Mouse (Mus musculus): ENCODE measurements around the gene Art1. TPM values are rescaled to one million over a fixed set of nuclear protein-coding genes. Genes with fewer than 3 reads are reported as not detected.

Gene Art1
- 1.4 and 2.0 TPM in 2 replicates for polyA plus RNA-seq (2015; fragmentation: Nextera tagmentation; extraction: Ambion mirVana)

- no peak within 1 kb of the TSS for H3K4me3 ChIP-seq
- peak within 1 kb of the TSS; percentile 62 for H3K4me2 ChIP-seq
- peaks cover 12% of the 10 kb centered on the region for H3K4me1 ChIP-seq
- H3K9me3 ChIP-seq = no peaks in the 10 kb centered on the region
- no peaks in the 10 kb centered on the region for H3K27me3 ChIP-seq
- 34% methylated on average over 5 of the region's 5 CpGs for WGBS
- H3K36me3 ChIP-seq = no peaks in the 10 kb centered on the region; the same call in none of the 2 replicates
- H3K9ac ChIP-seq = no peak within 1 kb of the TSS
- no peak for ATAC-seq (ENCODE audit: insufficient number of reproducible peaks, insufficient read depth, low FRiP score, low TSS enrichment, low read depth)
- H3K27ac ChIP-seq = no peak within 1 kb of the TSS
Observed at GRCm38 (mm10) chr7:102101487-102101886, at the start of gene Art1. Gene Art1, plus strand, starts transcription at chr7:102101743.

GRCm38 (mm10) chr7:102061353-102061752 is 40.2 kb upstream of the Art1 start:
- H3K27ac ChIP-seq = no peak overlapping the region
- no peak overlapping the region for H3K4me3 ChIP-seq
- H3K4me1 ChIP-seq = peaks cover 14% of the 10 kb centered on the region
- 93% methylated on average over 3 of the region's 3 CpGs for WGBS
- H3K9ac ChIP-seq = no peak overlapping the region
- ATAC-seq (ENCODE audit: insufficient number of reproducible peaks, insufficient read depth, low FRiP score, low TSS enrichment, low read depth) = no peak
- H3K36me3 ChIP-seq = peaks cover 37% of the 10 kb centered on the region
- no peaks in the 10 kb centered on the region for H3K27me3 ChIP-seq
- H3K9me3 ChIP-seq = no peaks in the 10 kb centered on the region
- no peak overlapping the region for H3K4me2 ChIP-seq

- no peak overlapping the region for H3K9ac ChIP-seq
- no peaks in the 10 kb centered on the region for H3K9me3 ChIP-seq
- H3K36me3 ChIP-seq = peaks cover 29% of the 10 kb centered on the region
- no peaks in the 10 kb centered on the region for H3K27me3 ChIP-seq
- ATAC-seq (ENCODE audit: insufficient number of reproducible peaks, insufficient read depth, low FRiP score, low TSS enrichment, low read depth) = no peak
- H3K4me1 ChIP-seq = peaks cover 20% of the 10 kb centered on the region
- no peak overlapping the region for H3K27ac ChIP-seq
- H3K4me3 ChIP-seq = no peak overlapping the region
- H3K4me2 ChIP-seq = no peak overlapping the region
- 95% methylated on average over 1 of the region's 1 CpGs for WGBS
Observed at GRCm38 (mm10) chr7:102062203-102062602, 39.3 kb upstream of the Art1 start.

GRCm38 (mm10) chr7:102063891-102064290 is 37.7 kb upstream of the Art1 start:
- Histone ChIP-seq H3K4me3 (peak overlapping the region; percentile 74), H3K9me3 (no peaks in the 10 kb centered on the region), H3K4me1 (peaks cover 23% of the 10 kb centered on the region), H3K27ac (no peak overlapping the region), H3K4me2 (peak overlapping the region; percentile 77), H3K9ac (no peak overlapping the region; the same call in 1 of the 2 replicates), H3K36me3 (peaks cover 22% of the 10 kb centered on the region), H3K27me3 (no peaks in the 10 kb centered on the region)
- no peak for ATAC-seq (ENCODE audit: insufficient number of reproducible peaks, insufficient read depth, low FRiP score, low TSS enrichment, low read depth)
- WGBS = 80% methylated on average over 9 of the region's 9 CpGs

GRCm38 (mm10) chr7:102064655-102065045 is 36.9 kb upstream of the Art1 start:
- ATAC-seq (ENCODE audit: insufficient number of reproducible peaks, insufficient read depth, low FRiP score, low TSS enrichment, low read depth) = no peak
- peak overlapping the region; percentile 88 for H3K27ac ChIP-seq
- peak overlapping the region; percentile 81 for H3K9ac ChIP-seq
- peaks cover 15% of the 10 kb centered on the region for H3K36me3 ChIP-seq
- peak overlapping the region; percentile 74 for H3K4me3 ChIP-seq
- WGBS = under 1% methylated on average over 9 of the region's 9 CpGs
- peak overlapping the region; percentile 77 for H3K4me2 ChIP-seq
- H3K27me3 ChIP-seq = no peaks in the 10 kb centered on the region
- H3K9me3 ChIP-seq = no peaks in the 10 kb centered on the region
- peaks cover 23% of the 10 kb centered on the region for H3K4me1 ChIP-seq

GRCm38 (mm10) chr7:102065046-102065891 is 36.3 kb upstream of the Art1 start, which contains the start of the genes Rnf121, Xndc1 and Xntrpc:
Gene Rnf121, minus strand, starts transcription at chr7:102065469.
Gene Xndc1, plus strand, starts transcription at chr7:102065511.
Gene Xntrpc, plus strand, starts transcription at chr7:102065713.
- H3K9ac ChIP-seq = peak within 1 kb of the TSS; percentile 81
- under 1% methylated on average over 56 of the region's 56 CpGs for WGBS
- peak within 1 kb of the TSS; percentile 77 for H3K4me2 ChIP-seq
- no peaks in the 10 kb centered on the region for H3K9me3 ChIP-seq
- H3K27me3 ChIP-seq = no peaks in the 10 kb centered on the region
- peak; percentile 98 for ATAC-seq (ENCODE audit: insufficient number of reproducible peaks, insufficient read depth, low FRiP score, low TSS enrichment, low read depth)
- 0 out of 2 replicates have a peak, but pooled peaks cover 16% of the 10 kb centered on the region for H3K36me3 ChIP-seq
- H3K4me1 ChIP-seq = peaks cover 23% of the 10 kb centered on the region
- peak within 1 kb of the TSS; percentile 88 for H3K27ac ChIP-seq
- peak within 1 kb of the TSS; percentile 74 for H3K4me3 ChIP-seq

- WGBS = 74% methylated on average over 6 of the region's 6 CpGs
- H3K4me1 ChIP-seq = peaks cover 23% of the 10 kb centered on the region
- peak overlapping the region; percentile 74 for H3K4me3 ChIP-seq
- peak overlapping the region; percentile 77 for H3K4me2 ChIP-seq
- peak overlapping the region; percentile 81 for H3K9ac ChIP-seq
- ATAC-seq (ENCODE audit: insufficient number of reproducible peaks, insufficient read depth, low FRiP score, low TSS enrichment, low read depth) = no peak
- no peaks in the 10 kb centered on the region for H3K9me3 ChIP-seq
- H3K27me3 ChIP-seq = no peaks in the 10 kb centered on the region
- H3K36me3 ChIP-seq = peaks cover 19% of the 10 kb centered on the region
- H3K27ac ChIP-seq = peak overlapping the region; percentile 88
Observed at GRCm38 (mm10) chr7:102066363-102066762, 35.2 kb upstream of the Art1 start.

- Histone ChIP-seq H3K36me3 (peaks cover 91% of the 10 kb centered on the region), H3K4me1 (no peaks in the 10 kb centered on the region), H3K9me3 (no peaks in the 10 kb centered on the region), H3K4me3 (no peak overlapping the region), H3K27ac (no peak overlapping the region), H3K4me2 (no peak overlapping the region), H3K27me3 (no peaks in the 10 kb centered on the region), H3K9ac (no peak overlapping the region)
- no peak for ATAC-seq (ENCODE audit: insufficient number of reproducible peaks, insufficient read depth, low FRiP score, low TSS enrichment, low read depth)
- WGBS = 78% methylated on average over 7 of the region's 7 CpGs
Observed at GRCm38 (mm10) chr7:102076714-102077296, 24.7 kb upstream of the Art1 start.

GRCm38 (mm10) chr7:102078517-102078916 is 23.0 kb upstream of the Art1 start:
- H3K4me2 ChIP-seq = no peak overlapping the region
- H3K9ac ChIP-seq = no peak overlapping the region
- no peaks in the 10 kb centered on the region for H3K9me3 ChIP-seq
- WGBS = 77% methylated on average over 7 of the region's 7 CpGs
- no peaks in the 10 kb centered on the region for H3K27me3 ChIP-seq
- no peak overlapping the region for H3K4me3 ChIP-seq
- H3K36me3 ChIP-seq = peaks cover 91% of the 10 kb centered on the region
- ATAC-seq (ENCODE audit: insufficient number of reproducible peaks, insufficient read depth, low FRiP score, low TSS enrichment, low read depth) = no peak
- H3K4me1 ChIP-seq = no peaks in the 10 kb centered on the region
- H3K27ac ChIP-seq = no peak overlapping the region

GRCm38 (mm10) chr7:102080311-102080710 is 21.2 kb upstream of the Art1 start:
- no peaks in the 10 kb centered on the region for H3K4me1 ChIP-seq
- H3K4me2 ChIP-seq = no peak overlapping the region
- no peaks in the 10 kb centered on the region for H3K9me3 ChIP-seq
- WGBS = 88% methylated on average over 8 of the region's 8 CpGs
- no peaks in the 10 kb centered on the region for H3K27me3 ChIP-seq
- H3K4me3 ChIP-seq = no peak overlapping the region
- H3K27ac ChIP-seq = no peak overlapping the region
- H3K9ac ChIP-seq = no peak overlapping the region
- peaks cover 91% of the 10 kb centered on the region for H3K36me3 ChIP-seq
- ATAC-seq (ENCODE audit: insufficient number of reproducible peaks, insufficient read depth, low FRiP score, low TSS enrichment, low read depth) = no peak

- H3K4me1 ChIP-seq = no peaks in the 10 kb centered on the region
- H3K4me3 ChIP-seq = no peak overlapping the region
- H3K36me3 ChIP-seq = peaks cover 85% of the 10 kb centered on the region
- H3K9ac ChIP-seq = no peak overlapping the region
- H3K4me2 ChIP-seq = no peak overlapping the region
- 94% methylated on average over 5 of the region's 5 CpGs for WGBS
- no peak for ATAC-seq (ENCODE audit: insufficient number of reproducible peaks, insufficient read depth, low FRiP score, low TSS enrichment, low read depth)
- H3K27me3 ChIP-seq = no peaks in the 10 kb centered on the region
- no peak overlapping the region for H3K27ac ChIP-seq
- no peaks in the 10 kb centered on the region for H3K9me3 ChIP-seq
Observed at GRCm38 (mm10) chr7:102081784-102082183, 19.8 kb upstream of the Art1 start.
